Mouse (Mus musculus) MEL (cell line): Measurements from ENCODE around the gene Dusp1. TPM values are rescaled to one million over a fixed set of nuclear protein-coding genes. Genes with fewer than 3 reads are reported as not detected.

Source experiments
- DNase-seq: peaks from one replicate; pipeline ENCODE4 v3.0.0; 2011; ENCODE audit warnings: low read depth, low spot score
- H3K27ac ChIP-seq: 2 replicates; pipeline ENCODE4 v1.5.1; 2012; ENCODE audit warnings: low read depth, mild to moderate bottlenecking, control low read depth, low read length, moderate library complexity; ENCODE audit not compliant: control insufficient read depth
- H3K27me3 ChIP-seq, 2 experiments: fragments of 150-350 bp in 1 of 2; sonication (generic) in 1 of 2; 2 replicates each; pipeline ENCODE4 v1.6.1; 2012; ENCODE audit warnings: low read length in 2 of 2, mild to moderate bottlenecking in 2 of 2, improper control_type of control experiment in 1 of 2, moderate library complexity in 1 of 2; ENCODE audit not compliant: insufficient read depth in 2 of 2, control insufficient read depth in 1 of 2
- H3K36me3 ChIP-seq, 2 experiments: 2 replicates each; pipeline ENCODE4 v1.6.1; 2012 to 2014; ENCODE audit warnings: low read length in 2 of 2, improper control_type of control experiment in 1 of 2, inconsistent platforms in 1 of 2, mild to moderate bottlenecking in 1 of 2; ENCODE audit not compliant: insufficient read depth in 2 of 2, control insufficient read depth in 1 of 2
- H3K4me1 ChIP-seq, 2 experiments: fragments of 150-350 bp in 1 of 2; sonication (generic) in 1 of 2; 2 replicates each; pipeline ENCODE4 v1.6.1; 2012; ENCODE audit warnings: low read length in 2 of 2, improper control_type of control experiment in 1 of 2, mild to moderate bottlenecking in 1 of 2; ENCODE audit not compliant: insufficient read depth in 2 of 2, control insufficient read depth in 1 of 2
- H3K4me3 ChIP-seq, 2 experiments: fragments of 150-350 bp in 1 of 2; sonication (generic) in 1 of 2; 2 replicates each; pipeline ENCODE4 v1.5.1; 2012; ENCODE audit warnings: low read depth in 2 of 2, low read length in 2 of 2, mild to moderate bottlenecking in 2 of 2, moderate library complexity in 2 of 2, control low read depth in 1 of 2, improper control_type of control experiment in 1 of 2; ENCODE audit not compliant: control insufficient read depth in 1 of 2, insufficient read depth in 1 of 2
- H3K79me2 ChIP-seq: 2 replicates; pipeline ENCODE4 v1.6.1; 2012; ENCODE audit warnings: mild to moderate bottlenecking, low read length, moderate library complexity; ENCODE audit not compliant: control insufficient read depth, poor library complexity, insufficient read depth
- H3K9ac ChIP-seq: 2 replicates; pipeline ENCODE4 v1.6.1; 2012; ENCODE audit warnings: low read depth, mild to moderate bottlenecking, control low read depth, low read length, moderate library complexity; ENCODE audit not compliant: control insufficient read depth, poor library complexity, severe bottlenecking
- H3K9me3 ChIP-seq: fragments of 150-350 bp; sonication (generic); replicated peaks from 2 replicates; pipeline ENCODE4 v1.6.1; 2012; ENCODE audit warnings: mild to moderate bottlenecking, low read length, improper control_type of control experiment, moderate library complexity; ENCODE audit not compliant: insufficient read depth
- CHD1 ChIP-seq: IDR thresholded peaks from 2 replicates; pipeline ENCODE4 v1.6.1; 2012; ENCODE audit warnings: low read depth, mild to moderate bottlenecking, inconsistent platforms, low read length, improper control_type of control experiment
- E2F4 ChIP-seq: IDR thresholded peaks from 2 replicates; pipeline ENCODE4 v1.6.1; 2011; ENCODE audit warnings: low read depth, low read length, improper control_type of control experiment, borderline replicate concordance
- ELF1 ChIP-seq: IDR thresholded peaks from 2 replicates; pipeline ENCODE4 v1.6.1; 2014; ENCODE audit warnings: low read depth, mild to moderate bottlenecking, inconsistent platforms, low read length, improper control_type of control experiment, moderate library complexity
- EP300 ChIP-seq, 2 experiments: IDR thresholded peaks; 2 replicates each; pipeline ENCODE4 v1.6.1; 2011; ENCODE audit warnings: improper control_type of control experiment in 2 of 2, low read length in 2 of 2, low read depth in 1 of 2, mild to moderate bottlenecking in 1 of 2
- ETS1 ChIP-seq: IDR thresholded peaks from 2 replicates; pipeline ENCODE4 v1.6.1; 2012; ENCODE audit warnings: low read depth, mild to moderate bottlenecking, inconsistent platforms, low read length, improper control_type of control experiment, moderate library complexity
- GATA1 ChIP-seq: IDR thresholded peaks from 2 replicates; pipeline ENCODE4 v1.6.1; 2011; ENCODE audit warnings: low read depth, low read length, improper control_type of control experiment
- HCFC1 ChIP-seq: IDR thresholded peaks from 2 replicates; pipeline ENCODE4 v1.6.1; 2012; ENCODE audit warnings: low read depth, mild to moderate bottlenecking, inconsistent platforms, low read length, improper control_type of control experiment, moderate library complexity
- JUND ChIP-seq: IDR thresholded peaks from 2 replicates; pipeline ENCODE4 v1.6.1; 2011; ENCODE audit warnings: low read depth, mild to moderate bottlenecking, improper control_type of control experiment, low read length
- KAT2A ChIP-seq: conservative IDR thresholded peaks from 2 replicates; pipeline ENCODE4 v1.6.1; 2012; ENCODE audit warnings: low read depth, low read length, improper control_type of control experiment, inconsistent platforms
- MAZ ChIP-seq: IDR thresholded peaks from 2 replicates; pipeline ENCODE4 v1.6.1; 2012; ENCODE audit warnings: low read depth, mild to moderate bottlenecking, inconsistent platforms, low read length, improper control_type of control experiment
- MEF2A ChIP-seq: IDR thresholded peaks from 2 replicates; pipeline ENCODE4 v1.6.1; 2014; ENCODE audit warnings: low read depth, mild to moderate bottlenecking, inconsistent platforms, low read length, improper control_type of control experiment; ENCODE audit not compliant: poor library complexity, insufficient replicate concordance, severe bottlenecking; ENCODE audit errors: extremely low read depth
- MXI1 ChIP-seq: IDR thresholded peaks from 2 replicates; pipeline ENCODE4 v1.6.1; 2011; ENCODE audit warnings: mild to moderate bottlenecking, low read depth, low read length, improper control_type of control experiment
- MYC ChIP-seq: IDR thresholded peaks from 2 replicates; pipeline ENCODE4 v1.6.1; 2011; ENCODE audit warnings: low read depth, mild to moderate bottlenecking, low read length, improper control_type of control experiment, moderate library complexity
- NELFE ChIP-seq: IDR thresholded peaks from 2 replicates; pipeline ENCODE4 v1.6.1; 2011; ENCODE audit warnings: low read depth, low read length, improper control_type of control experiment
- NRF1 ChIP-seq: IDR thresholded peaks from 2 replicates; pipeline ENCODE4 v1.6.1; 2014; ENCODE audit warnings: low read depth, mild to moderate bottlenecking, inconsistent platforms, low read length, improper control_type of control experiment, moderate library complexity; ENCODE audit not compliant: poor library complexity, insufficient read depth, severe bottlenecking
- POLR2A ChIP-seq, 2 experiments: IDR thresholded peaks; 2 replicates each; pipeline ENCODE4 v1.6.1; 2011 to 2012; ENCODE audit warnings: low read length in 2 of 2, mild to moderate bottlenecking in 2 of 2, control low read depth in 1 of 2, improper control_type of control experiment in 1 of 2, low read depth in 1 of 2, moderate library complexity in 1 of 2; ENCODE audit not compliant: control insufficient read depth in 1 of 2, insufficient read depth in 1 of 2, poor library complexity in 1 of 2
- POLR2AphosphoS2 ChIP-seq: IDR thresholded peaks from 2 replicates; pipeline ENCODE4 v1.6.1; 2011; ENCODE audit warnings: low read length, improper control_type of control experiment
- POLR2AphosphoS5 ChIP-seq: IDR thresholded peaks from 2 replicates; pipeline ENCODE4 v1.6.1; 2012; ENCODE audit warnings: low read depth, borderline replicate concordance, mild to moderate bottlenecking, inconsistent platforms, low read length, moderate library complexity, mixed read lengths
- RAD21 ChIP-seq: IDR thresholded peaks from 2 replicates; pipeline ENCODE4 v1.6.1; 2011; ENCODE audit warnings: mild to moderate bottlenecking, low read depth, low read length, improper control_type of control experiment
- RCOR1 ChIP-seq: IDR thresholded peaks from 2 replicates; pipeline ENCODE4 v1.6.1; 2012; ENCODE audit warnings: low read depth, mild to moderate bottlenecking, inconsistent platforms, low read length, improper control_type of control experiment
- SIN3A ChIP-seq: IDR thresholded peaks from 2 replicates; pipeline ENCODE4 v1.6.1; 2012; ENCODE audit warnings: low read length, improper control_type of control experiment, inconsistent platforms
- SMC3 ChIP-seq: IDR thresholded peaks from 2 replicates; pipeline ENCODE4 v1.6.1; 2011; ENCODE audit warnings: low read depth, low read length, improper control_type of control experiment
- TBP ChIP-seq: IDR thresholded peaks from 2 replicates; pipeline ENCODE4 v1.8.0; 2011; ENCODE audit warnings: low read depth, low read length, improper control_type of control experiment
- TCF12 ChIP-seq: IDR thresholded peaks from 2 replicates; pipeline ENCODE4 v1.6.1; 2014; ENCODE audit warnings: low read depth, mild to moderate bottlenecking, inconsistent platforms, low read length, improper control_type of control experiment, moderate library complexity
- UBTF ChIP-seq: IDR thresholded peaks from 2 replicates; pipeline ENCODE4 v1.6.1; 2012; ENCODE audit warnings: low read depth, mild to moderate bottlenecking, inconsistent platforms, low read length, improper control_type of control experiment, moderate library complexity, borderline replicate concordance; ENCODE audit not compliant: insufficient read depth
- USF1 ChIP-seq: IDR thresholded peaks from 2 replicates; pipeline ENCODE4 v1.6.1; 2014; ENCODE audit warnings: low read depth, mild to moderate bottlenecking, inconsistent platforms, low read length, improper control_type of control experiment, moderate library complexity
- ZC3H11A ChIP-seq: IDR thresholded peaks from 2 replicates; pipeline ENCODE4 v1.6.1; 2012; ENCODE audit warnings: low read depth, mild to moderate bottlenecking, inconsistent platforms, low read length, improper control_type of control experiment
- polyA plus RNA-seq, 2 experiments: library from polyadenylated mRNA; stranded (reverse) in 1 of 2; unstranded in 1 of 2; fragments of >175 nt in 1 of 2; fragments of >200 nt in 1 of 2; gene quantifications; 2 replicates each; pipeline versions ENCODE4 v1.2.1 to v1.2.4; 2012; ENCODE audit warnings: low replicate concordance in 2 of 2, low read depth in 1 of 2; ENCODE audit not compliant: insufficient read length in 2 of 2, insufficient read depth in 1 of 2, missing spikeins in 1 of 2
- total RNA-seq: library from RNA; depleted of rRNA; stranded (reverse); fragments of 300-350 nt; gene quantifications from 2 replicates; pipeline ENCODE4 v1.2.3, GENCODE M21; 2012

The Dusp1 gene
- total and polyA plus RNA-seq, 3 experiments: 0.96 to 5.0 TPM; not detected in 1

DNA sequence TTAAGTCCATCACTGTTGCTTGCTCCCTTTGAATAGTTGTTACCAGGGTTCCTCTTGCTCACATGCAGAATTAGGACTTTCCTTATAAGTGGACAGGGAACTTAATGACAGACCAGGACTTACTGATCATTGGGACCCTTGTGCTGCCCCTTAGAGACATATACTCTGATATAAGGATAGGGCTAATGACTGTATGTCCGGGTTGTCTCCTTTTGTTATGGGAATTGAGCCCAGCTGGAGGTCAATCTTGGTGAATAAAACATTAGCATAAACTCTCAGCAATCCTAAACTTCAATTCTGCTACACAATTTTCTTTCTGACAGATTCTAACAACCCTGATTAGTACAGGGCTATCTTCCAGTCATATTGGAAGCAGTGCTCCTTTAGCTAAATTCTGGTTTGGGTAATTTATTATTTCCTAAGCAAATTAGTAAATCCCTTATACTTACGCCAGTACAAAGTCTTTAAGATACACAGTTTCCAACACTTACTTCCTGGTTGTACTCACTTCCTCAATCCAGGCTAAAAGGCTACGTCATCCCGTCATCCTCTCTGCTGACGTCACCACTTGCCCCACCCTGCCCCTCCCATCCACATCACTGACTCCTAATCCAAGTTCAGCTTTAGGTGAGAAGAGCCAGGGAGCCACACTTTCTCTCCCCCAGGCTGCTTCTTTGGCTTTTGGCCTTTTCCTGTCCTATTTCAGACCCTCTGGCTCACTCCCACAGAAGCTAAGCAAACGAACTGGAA, 24.0 kb downstream of the Dusp1 start:
- peak; percentile 94 for DNase-seq
- Histone ChIP-seq H3K79me2 (no peaks in the 10 kb centered on the region; the same call in 1 of the 2 replicates), H3K9ac (peak overlapping the region; percentile 65), H3K27me3 (no peaks in the 10 kb centered on the region), H3K36me3 (peaks cover 0 to 27% of the 10 kb centered on the region in 2 experiments; a peak in 2 of 4 replicates), H3K9me3 (no peaks in the 10 kb centered on the region), H3K4me3 (peak overlapping the region; percentile 47 to 89), H3K27ac (peak overlapping the region; percentile 44; the same call in 1 of the 2 replicates), H3K4me1 (peaks cover 17 to 32% of the 10 kb centered on the region in 2 experiments)
- no peak for TF ChIP-seq RCOR1
- TF ChIP-seq UBTF: no peak
- peak; percentile 66; the same call in 1 of the 2 replicates for TF ChIP-seq TBP
- TF ChIP-seq HCFC1: peak; percentile 83
- peak; percentile 88 for TF ChIP-seq MAZ
- no peak for TF ChIP-seq GATA1
- TF ChIP-seq POLR2AphosphoS2: 0 out of 2 replicates have a peak, but pooled peaks have one; percentile 53
- peak; percentile 99 for TF ChIP-seq ELF1
- peak in 1 of 2 experiments; percentile 61; a peak in 2 of 4 replicates for TF ChIP-seq POLR2A (IDR thresholded peaks at IDR 0.05; ENCODE audit: control insufficient read depth in 1 of 2, insufficient read depth in 1 of 2, low read depth in 1 of 2, low read length in 2 of 2, poor library complexity in 1 of 2)
- TF ChIP-seq SIN3A: peak; percentile 80
- 0 out of 2 replicates have a peak, but pooled peaks have one; percentile 33 for TF ChIP-seq MXI1
- no peak for TF ChIP-seq USF1
- TF ChIP-seq KAT2A: peak; percentile 40; the same call in 1 of the 2 replicates
- no peak for TF ChIP-seq RAD21
- peak in 1 of 2 experiments; percentile 11; a peak in 1 of 4 replicates for TF ChIP-seq EP300 (IDR thresholded peaks at IDR 0.05; ENCODE audit: low read depth in 1 of 2, low read length in 2 of 2)
- TF ChIP-seq MYC: no peak
- TF ChIP-seq ETS1: peak; percentile 98
- TF ChIP-seq ZC3H11A: no peak
- 0 out of 2 replicates have a peak, but pooled peaks have one; percentile 42 for TF ChIP-seq TCF12
- TF ChIP-seq JUND: peak; percentile 77; the same call in 1 of the 2 replicates
- TF ChIP-seq POLR2AphosphoS5: no peak
- no peak for TF ChIP-seq SMC3
- no peak for TF ChIP-seq NRF1
- no peak for TF ChIP-seq E2F4
- TF ChIP-seq MEF2A: no peak
- TF ChIP-seq NELFE: peak; percentile 33; the same call in 1 of the 2 replicates
- TF ChIP-seq CHD1: no peak
